Mouse (Mus musculus): ENCODE data around the gene Lmf2. TPM values are rescaled to one million over a fixed set of nuclear protein-coding genes. Genes with fewer than 3 reads are reported as not detected.

Gene Lmf2
- total RNA-seq, 1 experiment from 2014 or later: 17.2 TPM

Other genes starting within 250 kb of the Lmf2 start
- gene Tubgcp6, start 232.5 kb downstream of the Lmf2 start, total RNA-seq (2017): 18.2 and 24.1 TPM in 2 replicates
- gene Hdac10, start 227.0 kb downstream of the Lmf2 start, total RNA-seq (2017): 17.0 and 22.7 TPM in 2 replicates
- 5.7 and 8.7 TPM in 2 replicates for gene Mapk12, start 215.0 kb downstream of the Lmf2 start, total RNA-seq (2017)
- 1.6 and 2.4 TPM in 2 replicates for gene Mapk11, start 206.0 kb downstream of the Lmf2 start, total RNA-seq (2017)
- gene Plxnb2, start 174.9 kb downstream of the Lmf2 start, total RNA-seq (2017): 13.9 and 23.7 TPM in 2 replicates
- 3.9 and 4.8 TPM in 2 replicates for gene Dennd6b, start 159.2 kb downstream of the Lmf2 start, total RNA-seq (2017)
- gene Ppp6r2, start 144.1 kb downstream of the Lmf2 start, total RNA-seq (2017): 29.1 and 53.6 TPM in 2 replicates
- gene Sbf1, start 40.3 kb downstream of the Lmf2 start, total RNA-seq (2017): 69.9 and 76.7 TPM in 2 replicates
- not detected in 2 replicates for gene Adm2, start 32.9 kb downstream of the Lmf2 start, total RNA-seq (2017)
- gene Miox, start 21.3 kb downstream of the Lmf2 start, total RNA-seq (2017): not detected in 2 replicates
- gene Ncaph2, start 60 bp upstream of the Lmf2 start, total RNA-seq (2017): 102 and 104 TPM in 2 replicates
- 19.7 and 26.6 TPM in 2 replicates for gene Sco2, start 18.2 kb upstream of the Lmf2 start, total RNA-seq (2017)
- gene Tymp, start 21.4 kb upstream of the Lmf2 start, total RNA-seq (2017): not detected in 2 replicates
- 11.7 and 21.6 TPM in 2 replicates for gene Odf3b, start 23.6 kb upstream of the Lmf2 start, total RNA-seq (2017)
- gene Klhdc7b, start 29.3 kb upstream of the Lmf2 start, total RNA-seq (2017): 0.10 and 0.38 TPM in 2 replicates
- not detected in 2 replicates for gene Syce3, start 54.8 kb upstream of the Lmf2 start, total RNA-seq (2017)
- 1.3 TPM in 1 of 2 replicates, not detected in the other for gene Cpt1b, start 70.2 kb upstream of the Lmf2 start, total RNA-seq (2017)
- 4.9 and 13.3 TPM in 2 replicates for gene C730034F03Rik, start 73.9 kb upstream of the Lmf2 start, total RNA-seq (2017)
- gene Gm44502, start 74.0 kb upstream of the Lmf2 start, total RNA-seq (2017): not detected in 2 replicates
- gene Chkb, start 74.2 kb upstream of the Lmf2 start, total RNA-seq (2017): 29.7 and 32.6 TPM in 2 replicates
- gene Mapk8ip2, start 98.3 kb upstream of the Lmf2 start, total RNA-seq (2017): not detected in 2 replicates
- 7.1 and 11.3 TPM in 2 replicates for gene Arsa, start 121.8 kb upstream of the Lmf2 start, total RNA-seq (2017)
- 4.5 and 12.2 TPM in 2 replicates for gene Shank3, start 144.0 kb upstream of the Lmf2 start, total RNA-seq (2017)
- 0.75 TPM in 1 of 2 replicates, not detected in the other for gene Acr, start 212.7 kb upstream of the Lmf2 start, total RNA-seq (2017)
- 13.0 TPM in 2 replicates for gene Rabl2, start 236.3 kb upstream of the Lmf2 start, total RNA-seq (2017)